Mouse (Mus musculus) embryonic fibroblast, embryonic 13.5 days (primary cell): ENCODE data around the gene Upf3a.
"Not testable (repeated sequence)": the region's sequence is repeated elsewhere in the genome, so short reads cannot be mapped to it uniquely, and the experiment has no call there.

ENCODE experiments used
- CTCF ChIP-seq: IDR thresholded peaks from 2 replicates; pipeline ENCODE4 v1.5.1; 2011; ENCODE audit warnings: mild to moderate bottlenecking, control low read depth, low read length, moderate library complexity, borderline replicate concordance; ENCODE audit not compliant: insufficient read depth
- POLR2A ChIP-seq: IDR thresholded peaks from 2 replicates; pipeline ENCODE4 v1.6.1; 2011; ENCODE audit warnings: low read depth, mild to moderate bottlenecking, control low read depth, low read length, moderate library complexity

DNA sequence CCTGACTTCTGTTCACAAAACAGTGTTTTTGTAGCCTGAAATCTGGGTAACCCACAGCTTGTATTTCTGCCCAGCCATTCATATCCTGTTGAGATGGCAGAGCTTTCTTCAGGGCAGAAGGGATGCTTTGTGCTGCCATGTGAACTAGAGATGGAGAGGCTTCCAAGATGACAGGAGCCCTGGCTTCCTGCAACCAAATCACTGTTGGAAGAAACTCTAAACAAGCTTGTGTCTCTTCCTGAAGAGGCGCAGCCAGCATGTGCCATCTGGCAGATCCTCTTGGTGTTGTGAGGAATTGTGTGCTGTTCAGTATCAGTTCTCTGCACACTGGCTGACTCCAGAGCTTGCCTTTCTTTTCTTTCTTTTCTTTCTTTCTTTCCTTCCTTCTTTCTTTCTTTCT lies 57.9 kb downstream of the Upf3a start:
- TF ChIP-seq CTCF, POLR2A: not testable (repeated sequence)
